Mouse (Mus musculus): ENCODE results near the gene Celf3.

The Celf3 gene

GRCm38 (mm10) chr3:94477981-94478422, at the start of gene Celf3:
Celf3 (plus strand) TSS chr3:94478295.
- peak; percentile 92 for DNase-seq (ENCODE audit: low read depth, low spot score)

- no peak for DNase-seq (ENCODE audit: low read depth, low spot score)
These were observed 47.1 kb upstream of the Celf3 start for GRCm38 (mm10) chr3:94430980-94431379.

GRCm38 (mm10) chr3:94434305-94434704, 43.8 kb upstream of the Celf3 start:
- no peak for DNase-seq (ENCODE audit: low read depth, low spot score)

GRCm38 (mm10) chr3:94436420-94436819, 41.7 kb upstream of the Celf3 start:
- DNase-seq (ENCODE audit: low read depth, low spot score) = no peak

GRCm38 (mm10) chr3:94441182-94441581, 36.9 kb upstream of the Celf3 start:
- DNase-seq (ENCODE audit: low read depth, low spot score) = no peak

DNA sequence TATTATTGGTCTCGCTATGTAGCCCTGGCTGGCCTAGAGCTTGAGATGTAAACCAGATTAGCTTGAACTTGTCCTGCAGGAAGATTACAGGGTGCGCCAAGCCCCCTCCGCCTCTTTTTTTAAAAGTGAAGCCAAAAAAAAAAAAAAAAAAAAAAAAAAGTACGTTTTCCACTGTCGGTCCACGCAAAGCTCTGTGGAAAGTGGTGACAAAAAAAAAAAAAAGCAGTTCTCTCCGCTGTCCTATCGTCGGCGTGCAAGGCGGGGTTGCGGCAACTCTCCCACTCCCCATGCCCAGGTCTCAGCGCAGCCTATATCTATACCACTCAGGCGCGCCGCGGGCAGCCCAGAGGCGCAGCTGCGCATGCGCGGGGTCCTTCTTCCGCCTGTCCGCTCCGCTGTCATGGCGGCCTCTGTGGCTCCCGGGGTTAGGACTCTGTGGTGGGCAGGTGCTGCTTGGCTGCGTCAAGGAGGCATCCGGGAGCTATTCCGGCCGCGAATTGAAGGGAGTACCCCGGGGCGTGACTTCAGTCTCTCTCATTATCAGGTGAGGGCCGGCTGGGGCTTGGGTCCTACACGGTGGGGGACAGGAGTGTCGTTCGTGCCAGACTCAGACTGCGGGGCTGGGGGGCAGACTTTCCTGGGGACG, 35.0 kb upstream of the Celf3 start, which contains the start of gene Mrpl9:
Gene Mrpl9 (plus strand): TSS at position 368 of the 646 bp plus-strand sequence.
- peak; percentile 79 for DNase-seq (ENCODE audit: low read depth, low spot score)

- DNase-seq (ENCODE audit: low read depth, low spot score) = no peak
These were observed 34.5 kb upstream of the Celf3 start, which contains the start of gene Oaz3 for GRCm38 (mm10) chr3:94443597-94443964. Oaz3 (minus strand) TSS chr3:94443915.

DNA sequence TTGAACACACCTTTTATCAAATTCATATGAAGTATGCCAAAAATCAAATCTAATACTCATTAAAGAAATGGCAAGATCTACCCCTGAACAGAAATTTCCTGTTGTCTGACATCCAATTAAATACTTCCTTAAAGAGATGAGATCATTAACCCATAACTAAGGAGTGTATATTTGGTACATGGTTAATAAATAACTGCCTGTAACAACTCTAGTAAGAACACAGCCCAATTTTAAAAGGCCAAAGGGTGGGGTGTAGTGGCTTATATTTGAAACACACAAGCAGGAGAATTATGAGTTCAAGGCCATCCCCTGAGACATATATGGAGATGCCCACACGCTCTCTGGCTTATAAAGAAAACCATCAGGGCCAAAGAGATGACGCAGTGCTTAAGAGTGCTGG, 28.7 kb upstream of the Celf3 start:
- DNase-seq (ENCODE audit: low read depth, low spot score) = no peak

DNA sequence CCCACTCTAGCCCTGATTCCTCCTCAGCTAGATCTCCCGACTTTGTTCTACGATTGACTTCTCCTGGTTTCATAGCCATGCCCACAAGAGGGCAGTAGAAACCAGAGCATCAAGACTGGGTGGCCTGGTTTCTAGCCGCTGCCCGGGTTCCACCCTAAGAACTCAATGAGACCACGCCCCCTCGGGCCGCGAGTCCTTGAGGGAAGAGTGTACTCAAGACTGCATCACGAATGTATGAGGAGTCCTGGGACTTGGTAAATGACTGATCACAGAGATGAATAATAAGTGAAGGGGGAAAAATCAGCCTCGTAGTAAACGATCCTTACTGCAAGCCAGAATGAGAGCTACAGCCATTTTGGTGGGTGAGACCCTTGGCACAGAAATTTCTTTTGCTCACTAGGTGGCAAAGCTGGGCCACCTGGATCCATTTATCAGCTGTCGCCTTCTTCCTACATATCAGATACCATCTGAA, 21.5 kb upstream of the Celf3 start:
- DNase-seq (ENCODE audit: low read depth, low spot score) = peak; percentile 85

DNA sequence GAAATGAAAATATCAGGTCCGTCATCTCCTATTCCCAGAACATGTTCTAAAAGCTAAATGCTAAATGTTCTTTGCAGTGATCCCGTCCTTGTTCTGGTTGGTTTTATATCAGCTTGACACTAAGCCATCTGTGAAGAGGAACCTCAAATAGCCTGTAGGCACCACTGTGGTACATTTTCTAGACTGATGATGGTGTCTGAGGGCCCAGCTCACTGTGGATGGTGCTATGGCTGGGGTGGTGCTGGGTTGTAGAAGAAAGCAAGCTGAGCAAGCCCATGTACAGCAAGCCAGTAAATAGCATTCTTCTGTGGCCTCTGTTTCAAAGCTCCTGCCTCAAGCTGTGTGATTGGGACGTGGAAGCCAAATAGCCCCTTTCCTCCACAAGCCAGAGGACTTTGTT, 21.0 kb upstream of the Celf3 start:
- DNase-seq (ENCODE audit: low read depth, low spot score) = no peak

DNA sequence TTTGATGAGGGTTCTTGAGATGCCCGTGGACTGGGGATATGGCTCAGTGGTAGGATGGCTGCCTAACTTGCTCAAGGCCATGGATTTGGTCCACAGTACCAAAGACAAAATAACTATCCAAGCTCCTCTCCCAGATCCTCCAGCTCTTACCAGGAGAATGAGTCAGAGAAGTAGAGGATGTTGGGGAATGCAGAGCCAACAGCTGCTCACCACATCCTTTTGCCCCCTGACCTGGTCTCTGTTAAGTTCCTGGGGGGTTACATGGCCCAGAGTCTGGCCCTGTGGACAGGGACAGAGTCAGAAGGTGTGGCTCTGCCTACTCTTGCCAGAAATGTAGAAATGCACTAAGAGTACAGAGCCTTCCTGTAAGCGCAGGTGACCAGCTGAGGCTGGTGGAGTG, 18.3 kb upstream of the Celf3 start:
- no peak for DNase-seq (ENCODE audit: low read depth, low spot score)

DNA sequence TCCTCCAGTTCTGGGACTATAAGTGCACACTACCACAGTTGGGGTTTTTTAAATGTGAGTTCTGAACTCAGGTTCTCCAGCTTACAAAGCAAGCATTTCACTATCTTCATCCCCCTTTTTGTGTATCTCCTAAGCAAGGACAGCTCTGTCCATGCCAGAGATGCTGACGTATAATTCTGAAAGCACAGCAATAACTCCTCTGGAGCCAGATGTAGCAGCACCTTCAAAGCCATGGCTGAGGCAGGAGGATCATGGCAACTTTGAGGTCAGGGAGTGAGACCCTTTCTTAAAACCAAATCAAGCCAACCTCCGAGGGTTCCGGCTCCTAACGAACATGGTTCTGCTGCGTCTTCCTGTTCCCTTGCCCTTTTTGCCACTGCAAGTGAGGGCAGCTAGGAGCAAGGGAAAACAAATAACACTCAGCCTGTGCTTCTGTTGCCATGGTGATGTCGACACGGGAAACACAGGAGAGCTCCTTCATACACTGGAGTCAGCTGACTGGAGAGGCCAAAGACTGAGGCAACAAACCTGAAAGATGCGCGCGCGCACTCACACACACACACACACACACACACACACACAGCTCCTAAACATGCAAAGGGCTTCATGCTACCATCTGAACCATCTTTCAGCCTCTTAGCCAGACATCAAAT, 14.0 kb upstream of the Celf3 start:
- no peak for DNase-seq (ENCODE audit: low read depth, low spot score)

DNA sequence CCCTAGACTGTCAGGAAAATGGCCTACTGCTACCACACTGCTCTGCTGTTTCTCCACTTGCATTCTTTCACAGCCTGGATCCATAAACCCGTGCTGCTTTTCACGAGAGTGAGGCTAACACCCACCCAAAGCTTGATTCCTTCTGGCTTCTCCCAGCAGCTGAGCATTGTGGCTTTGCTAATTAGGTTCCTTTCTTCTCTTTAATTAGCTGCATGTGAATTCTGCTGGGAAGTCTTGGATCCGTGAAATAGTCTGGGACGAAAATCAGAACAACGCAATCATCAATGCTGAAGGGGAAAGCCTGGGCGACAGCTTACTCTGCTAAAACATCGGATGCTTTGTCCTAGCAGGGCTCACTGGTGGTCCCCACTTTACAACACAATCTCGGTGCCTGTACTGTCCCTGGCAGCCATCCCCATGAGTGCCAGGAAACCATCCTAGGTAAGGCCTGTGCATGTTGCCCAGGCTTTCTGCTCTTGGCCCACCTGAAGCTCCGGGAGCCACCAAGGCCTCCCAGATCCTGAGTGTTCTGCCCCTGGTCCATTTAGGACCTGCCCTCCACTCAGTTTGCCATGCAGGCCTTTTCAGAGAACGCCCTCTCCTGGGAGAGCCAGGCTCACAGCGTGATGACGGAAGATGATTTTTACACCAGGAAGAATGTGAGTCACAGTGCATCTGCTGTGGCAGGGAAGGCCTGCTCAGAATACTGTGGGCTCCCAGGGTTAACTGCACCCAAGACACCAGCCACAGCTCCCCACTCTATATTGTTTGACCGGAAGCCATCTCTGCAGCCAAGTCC, 12.3 kb upstream of the Celf3 start:
- DNase-seq (ENCODE audit: low read depth, low spot score) = peak; percentile 87

GRCm38 (mm10) chr3:94468931-94469330, 9.2 kb upstream of the Celf3 start:
- DNase-seq (ENCODE audit: low read depth, low spot score) = no peak

GRCm38 (mm10) chr3:94472447-94473114, 5.5 kb upstream of the Celf3 start:
- DNase-seq (ENCODE audit: low read depth, low spot score) = no peak

GRCm38 (mm10) chr3:94473115-94473505, 5.0 kb upstream of the Celf3 start:
- DNase-seq (ENCODE audit: low read depth, low spot score) = no peak

GRCm38 (mm10) chr3:94473567-94474232, 4.4 kb upstream of the Celf3 start:
- no peak for DNase-seq (ENCODE audit: low read depth, low spot score)

DNA sequence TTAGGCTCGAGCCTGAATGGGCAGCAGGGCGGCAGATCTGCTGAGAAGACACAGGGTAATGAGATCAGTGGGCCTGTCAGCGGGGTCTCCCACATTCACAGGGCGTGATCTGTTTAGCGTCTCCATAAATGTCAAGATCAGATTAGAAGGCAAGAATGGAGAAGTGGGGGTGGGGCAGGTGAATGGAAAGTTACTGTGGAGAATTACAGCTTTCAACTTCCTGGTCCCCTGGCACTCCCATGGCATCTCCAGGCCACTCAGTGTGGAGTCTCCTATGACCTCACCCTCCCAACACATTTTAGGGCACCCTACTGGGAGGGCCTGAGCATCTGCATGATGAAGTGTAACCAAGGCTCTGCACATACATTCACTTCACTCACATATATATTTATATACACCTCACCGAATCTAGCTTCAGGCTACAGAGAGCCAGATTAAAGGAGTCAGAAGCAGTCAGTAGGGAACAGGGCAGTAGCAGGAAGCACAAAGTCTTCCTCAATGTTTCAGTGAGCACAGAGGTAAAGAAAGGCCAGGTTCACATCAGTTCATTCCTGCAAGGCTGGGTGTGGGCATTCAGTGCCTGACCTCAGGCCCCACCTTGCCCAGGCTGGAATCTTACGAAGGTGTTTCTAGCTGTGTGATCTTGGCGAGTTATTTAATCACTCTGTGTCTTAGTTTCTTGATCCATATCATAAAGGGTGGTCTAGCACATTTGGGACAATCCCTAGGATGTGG, 1.6 kb upstream of the Celf3 start:
- no peak for DNase-seq (ENCODE audit: low read depth, low spot score)

DNA sequence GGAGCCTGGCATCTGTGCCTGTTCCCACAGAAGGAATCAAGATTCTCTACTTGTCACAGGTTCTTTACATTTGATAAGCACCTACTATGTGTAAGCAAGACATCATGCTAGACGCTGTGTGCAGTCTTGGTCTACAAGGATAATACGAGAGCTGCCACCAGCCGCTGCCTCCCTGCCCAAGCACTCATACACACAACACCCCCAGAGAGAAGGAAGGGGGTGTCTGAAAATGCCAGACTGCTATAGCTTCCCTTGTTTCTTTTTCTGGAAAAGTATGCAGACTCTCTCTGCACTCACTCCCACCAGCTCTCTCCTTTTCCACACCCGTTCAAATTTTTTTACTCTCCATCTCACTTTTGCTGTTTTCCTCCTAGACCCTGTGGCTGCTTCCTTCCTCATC, 651 bp upstream of the Celf3 start:
- peak; percentile 82 for DNase-seq (ENCODE audit: low read depth, low spot score)

DNA sequence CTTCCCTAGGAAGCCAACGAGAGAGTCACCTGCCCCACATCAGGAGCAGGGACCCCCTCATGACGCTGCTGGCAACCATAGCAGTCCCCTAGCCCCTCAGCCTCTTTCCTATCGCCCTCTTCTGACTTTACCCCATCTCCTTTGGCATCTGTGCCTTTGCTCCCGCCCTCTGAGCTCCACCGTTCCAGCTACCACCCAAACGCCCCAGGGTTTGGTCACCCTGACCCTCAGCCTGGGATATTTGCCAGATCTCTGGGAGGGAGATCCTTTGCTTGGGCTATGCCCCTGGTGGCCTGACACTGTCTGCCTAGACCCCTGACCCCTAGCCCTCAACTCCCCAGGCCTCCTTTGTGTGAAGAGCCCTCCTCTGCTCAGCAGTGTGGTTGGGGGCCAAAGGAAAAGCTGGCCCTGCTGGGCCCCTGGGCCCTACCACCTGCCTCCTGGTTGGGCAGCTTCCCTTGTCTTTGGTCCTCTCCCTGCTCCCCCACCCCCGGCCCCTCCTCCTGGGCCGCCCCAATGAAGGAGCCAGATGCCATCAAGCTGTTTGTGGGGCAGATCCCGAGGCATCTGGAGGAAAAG, 585 bp downstream of the Celf3 start:
- no peak for DNase-seq (ENCODE audit: low read depth, low spot score)
